Mouse (Mus musculus): ENCODE measurements around the gene Rreb1. TPM values are rescaled to one million over a fixed set of nuclear protein-coding genes. Genes with fewer than 3 reads are reported as not detected.

The Rreb1 gene
- polyA plus RNA-seq, 1 experiment from 2014 or later, result 21.2 TPM

GRCm38 (mm10) chr13:37992638-37993371, 214.6 kb downstream of the Rreb1 start:
- Histone ChIP-seq H3K27me3 (ENCODE audit: control insufficient read depth, insufficient read depth, low read length) (no peaks in the 10 kb centered on the region), H3K4me3 (ENCODE audit: low read depth, low read length) (peak overlapping the region; percentile 92), H3K4me1 (ENCODE audit: control insufficient read depth, insufficient read depth, low read length) (peaks cover 9% of the 10 kb centered on the region; the same call in 1 of the 2 replicates), H3K27ac (ENCODE audit: low read length) (0 out of 2 replicates have a peak overlapping the region, but pooled peaks have one; percentile 12), H3K9ac (replicated peaks; ENCODE audit: low read depth, low read length) (peak overlapping the region; percentile 97), H3K36me3 (ENCODE audit: control insufficient read depth, insufficient read depth, low read length) (peaks cover 24% of the 10 kb centered on the region), H3K9me3 (ENCODE audit: control insufficient read depth, low read depth, low read length) (no peaks in the 10 kb centered on the region), H3K4me2 (replicated peaks; ENCODE audit: low read depth, low read length) (peak overlapping the region; percentile 90)
- ATAC-seq (ENCODE audit: insufficient number of reproducible peaks, insufficient read depth, low FRiP score, low read depth), result no peak
- 10% methylated on average over 10 of the region's 10 CpGs for WGBS

GRCm38 (mm10) chr13:37993376-37993703, 215.1 kb downstream of the Rreb1 start:
- Histone ChIP-seq H3K27ac (ENCODE audit: low read length) (peak overlapping the region; percentile 94), H3K4me3 (ENCODE audit: low read depth, low read length) (peak overlapping the region; percentile 92), H3K9ac (replicated peaks; ENCODE audit: low read depth, low read length) (peak overlapping the region; percentile 97), H3K36me3 (ENCODE audit: control insufficient read depth, insufficient read depth, low read length) (peaks cover 24% of the 10 kb centered on the region), H3K9me3 (ENCODE audit: control insufficient read depth, low read depth, low read length) (no peaks in the 10 kb centered on the region), H3K4me2 (replicated peaks; ENCODE audit: low read depth, low read length) (peak overlapping the region; percentile 90), H3K4me1 (ENCODE audit: control insufficient read depth, insufficient read depth, low read length) (peaks cover 9% of the 10 kb centered on the region; the same call in 1 of the 2 replicates), H3K27me3 (ENCODE audit: control insufficient read depth, insufficient read depth, low read length) (no peaks in the 10 kb centered on the region)
- WGBS, result under 1% methylated on average over 17 of the region's 17 CpGs
- ATAC-seq (ENCODE audit: insufficient number of reproducible peaks, insufficient read depth, low FRiP score, low read depth), result no peak

- H3K9ac ChIP-seq (replicated peaks; ENCODE audit: low read depth, low read length), result peak within 1 kb of the TSS; percentile 97
- H3K4me3 ChIP-seq (ENCODE audit: low read depth, low read length), result peak within 1 kb of the TSS; percentile 92
- H3K27ac ChIP-seq (ENCODE audit: low read length), result peak within 1 kb of the TSS; percentile 94
- WGBS, result under 1% methylated on average over 83 of the region's 89 CpGs
- peaks cover 9% of the 10 kb centered on the region; the same call in 1 of the 2 replicates for H3K4me1 ChIP-seq (ENCODE audit: control insufficient read depth, insufficient read depth, low read length)
- H3K36me3 ChIP-seq (ENCODE audit: control insufficient read depth, insufficient read depth, low read length), result peaks cover 24% of the 10 kb centered on the region
- no peaks in the 10 kb centered on the region for H3K9me3 ChIP-seq (ENCODE audit: control insufficient read depth, low read depth, low read length)
- peak; percentile 97 for ATAC-seq (ENCODE audit: insufficient number of reproducible peaks, insufficient read depth, low FRiP score, low read depth)
- peak within 1 kb of the TSS; percentile 90 for H3K4me2 ChIP-seq (replicated peaks; ENCODE audit: low read depth, low read length)
- no peaks in the 10 kb centered on the region for H3K27me3 ChIP-seq (ENCODE audit: control insufficient read depth, insufficient read depth, low read length)
Measured at GRCm38 (mm10) chr13:37993704-37994404, 215.7 kb downstream of the Rreb1 start, which contains the start of gene Ssr1. TSS of gene Ssr1 (minus strand) at chr13:37994217.

GRCm38 (mm10) chr13:37994405-37994749, 216.2 kb downstream of the Rreb1 start:
- Histone ChIP-seq H3K36me3 (ENCODE audit: control insufficient read depth, insufficient read depth, low read length) (peaks cover 19% of the 10 kb centered on the region), H3K4me3 (ENCODE audit: low read depth, low read length) (peak overlapping the region; percentile 92), H3K27me3 (ENCODE audit: control insufficient read depth, insufficient read depth, low read length) (no peaks in the 10 kb centered on the region), H3K9ac (replicated peaks; ENCODE audit: low read depth, low read length) (0 out of 2 replicates have a peak overlapping the region, but pooled peaks have one; percentile 28), H3K4me2 (replicated peaks; ENCODE audit: low read depth, low read length) (peak overlapping the region; percentile 44), H3K4me1 (ENCODE audit: control insufficient read depth, insufficient read depth, low read length) (peaks cover 9% of the 10 kb centered on the region; the same call in 1 of the 2 replicates), H3K9me3 (ENCODE audit: control insufficient read depth, low read depth, low read length) (no peaks in the 10 kb centered on the region), H3K27ac (ENCODE audit: low read length) (no peak overlapping the region)
- peak; percentile 24; the same call in 1 of the 2 replicates for ATAC-seq (ENCODE audit: insufficient number of reproducible peaks, insufficient read depth, low FRiP score, low read depth)
- 13% methylated on average over 7 of the region's 7 CpGs for WGBS

GRCm38 (mm10) chr13:37999713-38000112, 221.5 kb downstream of the Rreb1 start:
- WGBS, result 71% methylated on average over 3 of the region's 3 CpGs
- Histone ChIP-seq H3K4me1 (ENCODE audit: control insufficient read depth, insufficient read depth, low read length) (no peaks in the 10 kb centered on the region), H3K27me3 (ENCODE audit: control insufficient read depth, insufficient read depth, low read length) (no peaks in the 10 kb centered on the region), H3K27ac (ENCODE audit: low read length) (no peak overlapping the region), H3K9me3 (ENCODE audit: control insufficient read depth, low read depth, low read length) (no peaks in the 10 kb centered on the region), H3K9ac (replicated peaks; ENCODE audit: low read depth, low read length) (no peak overlapping the region), H3K4me3 (ENCODE audit: low read depth, low read length) (no peak overlapping the region), H3K4me2 (replicated peaks; ENCODE audit: low read depth, low read length) (no peak overlapping the region), H3K36me3 (ENCODE audit: control insufficient read depth, insufficient read depth, low read length) (no peaks in the 10 kb centered on the region)
- ATAC-seq (ENCODE audit: insufficient number of reproducible peaks, insufficient read depth, low FRiP score, low read depth), result no peak

Other genes starting within 250 kb of the Rreb1 start
- gene Ssr1, start 215.8 kb downstream of the Rreb1 start, polyA plus RNA-seq (2014; fragmentation: Nextera tagmentation; extraction: Ambion mirVana), result 98.5 and 115 TPM in 2 replicates

All from stomach, embryonic 14.5 days (tissue).